Mouse (Mus musculus): ENCODE data around the gene Gm43552. TPM values are rescaled to one million over a fixed set of nuclear protein-coding genes. Genes with fewer than 3 reads are reported as not detected.

Gm43552 gene
- polyA plus RNA-seq, 1 experiment from 2014 or later: not detected

DNA sequence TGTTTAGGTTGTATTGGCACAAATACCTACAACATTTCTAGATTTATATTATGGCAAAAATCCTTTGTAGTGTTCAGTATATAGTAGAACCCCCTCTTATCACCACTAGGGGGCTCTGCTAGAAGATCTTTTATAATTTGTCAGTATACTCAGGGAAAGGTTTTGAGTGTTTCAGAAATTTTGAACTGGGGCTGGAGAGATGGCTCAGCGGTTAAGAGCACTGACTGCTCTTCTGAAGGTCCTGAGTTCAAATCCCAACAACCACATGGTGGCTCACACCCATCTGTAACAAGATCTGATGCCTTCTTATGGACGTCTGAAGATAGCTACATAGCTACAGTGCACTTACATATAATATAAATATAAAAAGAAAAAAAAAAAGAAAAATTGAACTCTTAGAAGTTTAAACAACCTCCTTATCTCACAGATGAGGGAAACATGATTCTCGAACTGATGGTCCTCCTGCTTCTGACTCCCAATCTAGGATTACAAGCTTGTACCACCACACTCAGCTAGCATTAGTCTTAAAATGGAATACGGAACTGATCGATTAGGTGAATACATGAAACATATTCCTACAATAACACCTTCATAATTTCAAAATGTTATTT is 42.9 kb upstream of the Gm43552 start:
- Histone ChIP-seq H3K9me3 (ENCODE audit: control insufficient read depth, low read length) (no peaks in the 10 kb centered on the region), H3K36me3 (ENCODE audit: control insufficient read depth, insufficient read depth) (no peaks in the 10 kb centered on the region), H3K9ac (replicated peaks; ENCODE audit: low read depth, low read length) (no peak overlapping the region), H3K27me3 (replicated peaks; ENCODE audit: control insufficient read depth, insufficient read depth, low read length) (no peaks in the 10 kb centered on the region), H3K4me2 (ENCODE audit: low read length) (no peak overlapping the region), H3K27ac (ENCODE audit: low read length) (no peak overlapping the region), H3K4me1 (replicated peaks; ENCODE audit: control insufficient read depth, insufficient read depth, low read length) (peaks cover 11% of the 10 kb centered on the region), H3K4me3 (replicated peaks; ENCODE audit: low read length) (no peak overlapping the region)
- no peak for ATAC-seq
- 77% methylated on average over 5 of the region's 5 CpGs for WGBS

DNA sequence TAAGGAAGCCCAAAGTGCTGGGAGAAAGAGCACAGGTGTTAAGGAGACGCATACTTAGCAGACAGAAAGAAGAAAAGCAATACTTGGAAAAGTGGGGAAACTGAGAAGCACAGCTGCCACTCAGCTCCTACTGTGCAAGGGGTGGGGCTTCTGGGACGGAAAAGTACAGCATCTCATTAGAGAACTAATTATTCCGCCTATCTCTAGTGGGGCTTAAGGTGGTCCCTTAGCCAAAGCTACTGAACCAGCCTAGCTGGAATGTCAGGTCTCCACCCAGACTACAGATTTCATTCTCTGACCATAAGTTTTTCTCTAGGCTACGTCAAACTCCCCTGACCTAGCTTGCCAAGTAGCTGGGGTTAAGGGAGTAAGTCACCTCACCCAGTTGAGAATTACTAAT is 41.9 kb upstream of the Gm43552 start:
- H3K27me3 ChIP-seq (replicated peaks; ENCODE audit: control insufficient read depth, insufficient read depth, low read length): no peaks in the 10 kb centered on the region
- no peak overlapping the region for H3K9ac ChIP-seq (replicated peaks; ENCODE audit: low read depth, low read length)
- 53% methylated on average over 4 of the region's 4 CpGs for WGBS
- ATAC-seq: no peak
- no peaks in the 10 kb centered on the region for H3K9me3 ChIP-seq (ENCODE audit: control insufficient read depth, low read length)
- peaks cover 10% of the 10 kb centered on the region for H3K4me1 ChIP-seq (replicated peaks; ENCODE audit: control insufficient read depth, insufficient read depth, low read length)
- H3K4me3 ChIP-seq (replicated peaks; ENCODE audit: low read length): no peak overlapping the region
- no peak overlapping the region for H3K4me2 ChIP-seq (ENCODE audit: low read length)
- no peak overlapping the region for H3K27ac ChIP-seq (ENCODE audit: low read length)
- H3K36me3 ChIP-seq (ENCODE audit: control insufficient read depth, insufficient read depth): no peaks in the 10 kb centered on the region

DNA sequence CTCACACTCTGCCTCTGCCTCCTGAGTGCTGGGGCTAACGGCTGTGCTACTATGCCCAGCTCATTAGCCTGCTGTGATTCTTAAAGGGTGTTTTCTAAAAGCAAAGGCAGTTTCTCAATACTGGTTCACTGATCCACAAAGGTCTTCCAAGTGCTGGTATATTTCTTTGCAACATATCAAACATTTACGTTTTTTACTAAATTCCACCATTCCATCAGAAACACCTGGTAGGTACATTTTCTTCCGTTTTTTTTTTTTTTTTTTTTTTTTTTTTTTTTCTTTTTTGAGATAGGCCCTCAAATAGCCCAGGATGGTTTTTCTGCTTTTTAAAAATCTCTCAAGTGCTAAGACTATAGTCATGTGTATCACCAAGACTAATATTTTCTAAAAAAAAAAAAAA is 38.6 kb upstream of the Gm43552 start:
- no peak overlapping the region for H3K4me2 ChIP-seq (ENCODE audit: low read length)
- no peaks in the 10 kb centered on the region for H3K9me3 ChIP-seq (ENCODE audit: control insufficient read depth, low read length)
- no peak overlapping the region for H3K27ac ChIP-seq (ENCODE audit: low read length)
- no peaks in the 10 kb centered on the region for H3K36me3 ChIP-seq (ENCODE audit: control insufficient read depth, insufficient read depth)
- ATAC-seq: no peak
- peaks cover under 1% of the 10 kb centered on the region; the same call in 1 of the 2 replicates for H3K4me1 ChIP-seq (replicated peaks; ENCODE audit: control insufficient read depth, insufficient read depth, low read length)
- no peaks in the 10 kb centered on the region for H3K27me3 ChIP-seq (replicated peaks; ENCODE audit: control insufficient read depth, insufficient read depth, low read length)
- H3K9ac ChIP-seq (replicated peaks; ENCODE audit: low read depth, low read length): no peak overlapping the region
- 61% methylated on average over 3 of the region's 3 CpGs for WGBS
- H3K4me3 ChIP-seq (replicated peaks; ENCODE audit: low read length): no peak overlapping the region

DNA sequence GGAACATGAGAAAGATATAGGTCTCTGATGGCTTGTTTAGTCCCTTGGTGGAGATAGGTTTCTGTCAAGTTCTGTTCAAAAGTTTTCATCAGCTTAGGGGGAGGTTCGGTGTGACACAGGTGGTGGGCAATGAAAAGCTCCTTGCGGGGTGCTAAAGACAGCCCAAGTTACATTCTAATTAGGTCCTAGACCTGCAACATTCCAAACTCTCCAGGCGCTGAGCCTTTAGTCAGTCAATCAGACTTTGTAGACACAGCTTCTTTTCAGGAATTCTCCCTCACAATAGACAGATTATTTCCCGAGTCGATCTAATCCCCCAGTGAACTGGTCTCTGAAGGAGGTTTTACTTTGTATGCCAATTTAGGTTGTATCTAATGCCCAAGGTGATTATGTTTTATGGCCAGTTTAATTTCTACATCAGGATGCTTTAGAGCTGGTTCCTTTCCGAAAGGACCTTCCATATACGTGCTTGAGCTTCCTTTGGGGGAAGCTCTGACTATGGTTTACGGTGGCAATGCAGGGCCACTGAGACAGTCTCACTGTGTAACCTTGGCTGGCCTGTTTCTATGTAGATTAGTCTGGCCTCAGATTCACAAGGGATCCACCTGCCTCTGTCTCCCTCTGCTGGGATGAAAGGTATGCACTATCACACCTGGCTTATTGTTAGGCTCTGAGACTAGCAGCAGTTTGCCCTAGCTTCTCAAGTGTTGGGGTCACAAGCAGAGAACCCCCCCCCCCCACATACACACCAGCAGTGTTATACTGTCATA is 33.2 kb upstream of the Gm43552 start:
- WGBS: 3% methylated on average over 8 of the region's 8 CpGs
- no peak for ATAC-seq
- no peak overlapping the region for H3K4me3 ChIP-seq (replicated peaks; ENCODE audit: low read length)
- H3K9ac ChIP-seq (replicated peaks; ENCODE audit: low read depth, low read length): no peak overlapping the region
- H3K4me1 ChIP-seq (replicated peaks; ENCODE audit: control insufficient read depth, insufficient read depth, low read length): no peaks in the 10 kb centered on the region
- H3K27ac ChIP-seq (ENCODE audit: low read length): no peak overlapping the region
- H3K9me3 ChIP-seq (ENCODE audit: control insufficient read depth, low read length): no peaks in the 10 kb centered on the region
- H3K4me2 ChIP-seq (ENCODE audit: low read length): no peak overlapping the region
- no peaks in the 10 kb centered on the region for H3K36me3 ChIP-seq (ENCODE audit: control insufficient read depth, insufficient read depth)
- no peaks in the 10 kb centered on the region for H3K27me3 ChIP-seq (replicated peaks; ENCODE audit: control insufficient read depth, insufficient read depth, low read length)

DNA sequence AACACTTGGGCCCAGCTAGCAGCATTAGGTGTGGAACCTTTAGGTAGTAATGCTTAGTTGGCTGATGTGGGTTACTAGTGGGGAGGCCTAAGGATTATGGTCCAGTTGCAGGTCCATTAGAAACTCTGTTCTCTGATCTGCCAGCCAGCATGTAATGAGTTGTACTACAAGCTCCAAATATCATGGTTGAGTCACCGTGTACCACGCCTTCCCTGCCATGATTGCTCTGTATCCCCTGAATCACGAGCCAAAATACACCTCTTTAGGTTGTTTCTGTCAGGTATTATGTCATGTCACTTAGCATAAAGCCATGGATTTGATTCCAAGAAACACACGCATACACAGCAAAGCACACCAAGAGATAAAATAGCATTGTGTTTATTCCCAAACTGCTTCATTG is 32.2 kb upstream of the Gm43552 start:
- Histone ChIP-seq H3K9me3 (ENCODE audit: control insufficient read depth, low read length) (no peaks in the 10 kb centered on the region), H3K4me3 (replicated peaks; ENCODE audit: low read length) (no peak overlapping the region), H3K4me1 (replicated peaks; ENCODE audit: control insufficient read depth, insufficient read depth, low read length) (no peaks in the 10 kb centered on the region), H3K36me3 (ENCODE audit: control insufficient read depth, insufficient read depth) (no peaks in the 10 kb centered on the region), H3K4me2 (ENCODE audit: low read length) (no peak overlapping the region), H3K27ac (ENCODE audit: low read length) (no peak overlapping the region), H3K27me3 (replicated peaks; ENCODE audit: control insufficient read depth, insufficient read depth, low read length) (no peaks in the 10 kb centered on the region), H3K9ac (replicated peaks; ENCODE audit: low read depth, low read length) (no peak overlapping the region)
- 50% methylated on average over 4 of the region's 4 CpGs for WGBS
- no peak for ATAC-seq

DNA sequence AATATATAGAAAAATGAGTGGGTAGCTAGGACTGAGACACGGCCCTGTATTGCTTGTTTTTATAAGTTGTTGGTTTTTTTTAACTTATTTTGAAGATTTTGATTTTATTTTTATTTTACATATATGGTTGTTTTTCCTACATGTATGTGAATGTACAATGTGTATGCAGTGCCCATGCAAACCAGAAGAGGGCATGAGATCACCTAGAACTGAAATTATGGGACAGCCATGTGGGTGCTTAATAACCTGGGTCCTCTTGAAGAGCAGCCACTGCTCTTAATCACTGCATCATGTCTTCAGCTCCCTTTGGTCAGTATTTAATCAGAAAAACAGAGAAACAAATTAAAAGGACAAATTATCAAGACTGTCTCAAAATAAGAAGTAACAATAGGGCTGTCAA is 29.2 kb upstream of the Gm43552 start:
- H3K4me3 ChIP-seq (replicated peaks; ENCODE audit: low read length): no peak overlapping the region
- no peak for ATAC-seq
- 91% methylated on average over 1 of the region's 1 CpGs for WGBS
- H3K36me3 ChIP-seq (ENCODE audit: control insufficient read depth, insufficient read depth): no peaks in the 10 kb centered on the region
- no peak overlapping the region for H3K27ac ChIP-seq (ENCODE audit: low read length)
- no peaks in the 10 kb centered on the region for H3K4me1 ChIP-seq (replicated peaks; ENCODE audit: control insufficient read depth, insufficient read depth, low read length)
- H3K27me3 ChIP-seq (replicated peaks; ENCODE audit: control insufficient read depth, insufficient read depth, low read length): no peaks in the 10 kb centered on the region
- H3K9ac ChIP-seq (replicated peaks; ENCODE audit: low read depth, low read length): no peak overlapping the region
- no peaks in the 10 kb centered on the region for H3K9me3 ChIP-seq (ENCODE audit: control insufficient read depth, low read length)
- no peak overlapping the region for H3K4me2 ChIP-seq (ENCODE audit: low read length)

DNA sequence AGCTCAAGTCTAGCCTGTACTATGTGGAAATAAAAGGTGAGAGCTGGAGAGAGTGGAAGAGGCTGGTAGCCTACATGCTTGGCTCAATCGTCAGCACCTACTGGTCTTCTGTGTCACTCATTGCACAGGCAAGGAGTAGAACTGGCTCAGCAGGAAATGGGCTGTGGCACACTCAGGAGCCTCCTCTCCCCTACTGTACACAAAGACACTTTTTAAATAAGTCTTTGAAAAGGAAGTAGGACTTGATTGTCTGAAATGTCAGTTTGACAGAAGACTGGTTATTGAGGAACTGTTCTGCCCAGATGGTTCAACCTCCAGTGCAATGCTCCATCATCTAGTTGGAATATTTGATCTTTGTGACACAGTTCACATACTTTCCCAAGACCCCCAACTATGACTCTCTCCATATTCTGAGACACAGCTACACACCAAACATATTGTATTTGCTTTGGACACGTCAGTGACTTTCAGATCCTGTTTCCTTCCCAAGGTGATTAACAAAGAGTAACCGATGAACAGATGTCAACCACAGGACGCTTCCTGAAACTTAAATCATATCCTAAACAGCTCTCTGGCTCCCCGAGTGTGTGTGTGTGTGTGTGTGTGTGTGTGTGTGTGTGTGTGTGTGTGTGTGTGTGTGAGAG is 22.1 kb upstream of the Gm43552 start:
- H3K27ac ChIP-seq (ENCODE audit: low read length): no peak overlapping the region
- no peak overlapping the region for H3K4me3 ChIP-seq (replicated peaks; ENCODE audit: low read length)
- no peaks in the 10 kb centered on the region for H3K4me1 ChIP-seq (replicated peaks; ENCODE audit: control insufficient read depth, insufficient read depth, low read length)
- H3K9me3 ChIP-seq (ENCODE audit: control insufficient read depth, low read length): no peaks in the 10 kb centered on the region
- 79% methylated on average over 5 of the region's 5 CpGs for WGBS
- ATAC-seq: no peak
- no peak overlapping the region for H3K4me2 ChIP-seq (ENCODE audit: low read length)
- H3K27me3 ChIP-seq (replicated peaks; ENCODE audit: control insufficient read depth, insufficient read depth, low read length): no peaks in the 10 kb centered on the region
- H3K36me3 ChIP-seq (ENCODE audit: control insufficient read depth, insufficient read depth): no peaks in the 10 kb centered on the region
- no peak overlapping the region for H3K9ac ChIP-seq (replicated peaks; ENCODE audit: low read depth, low read length)

DNA sequence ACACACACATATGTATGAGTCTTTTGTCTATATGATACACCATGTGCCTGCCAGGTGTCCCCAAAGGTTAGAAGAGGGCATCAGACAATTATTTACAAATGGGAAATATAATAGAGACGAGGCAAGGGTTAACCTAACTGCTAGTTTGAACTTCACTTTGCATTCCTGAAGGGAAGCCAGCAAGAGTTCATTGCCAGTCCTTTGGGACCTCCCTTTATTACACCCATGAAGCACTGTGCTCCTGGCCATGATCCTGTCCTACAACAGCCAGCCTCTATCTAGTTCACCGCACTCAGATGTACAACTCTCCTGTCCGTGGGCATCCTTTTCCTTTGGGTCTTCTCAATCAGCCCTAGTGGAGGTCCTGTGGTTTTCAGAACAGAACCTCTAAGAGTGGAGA is 20.9 kb upstream of the Gm43552 start:
- no peak overlapping the region for H3K9ac ChIP-seq (replicated peaks; ENCODE audit: low read depth, low read length)
- H3K4me1 ChIP-seq (replicated peaks; ENCODE audit: control insufficient read depth, insufficient read depth, low read length): no peaks in the 10 kb centered on the region
- H3K4me2 ChIP-seq (ENCODE audit: low read length): no peak overlapping the region
- 84% methylated on average over 3 of the region's 3 CpGs for WGBS
- no peaks in the 10 kb centered on the region for H3K9me3 ChIP-seq (ENCODE audit: control insufficient read depth, low read length)
- H3K27ac ChIP-seq (ENCODE audit: low read length): no peak overlapping the region
- no peaks in the 10 kb centered on the region for H3K36me3 ChIP-seq (ENCODE audit: control insufficient read depth, insufficient read depth)
- ATAC-seq: no peak
- H3K4me3 ChIP-seq (replicated peaks; ENCODE audit: low read length): no peak overlapping the region
- H3K27me3 ChIP-seq (replicated peaks; ENCODE audit: control insufficient read depth, insufficient read depth, low read length): no peaks in the 10 kb centered on the region

DNA sequence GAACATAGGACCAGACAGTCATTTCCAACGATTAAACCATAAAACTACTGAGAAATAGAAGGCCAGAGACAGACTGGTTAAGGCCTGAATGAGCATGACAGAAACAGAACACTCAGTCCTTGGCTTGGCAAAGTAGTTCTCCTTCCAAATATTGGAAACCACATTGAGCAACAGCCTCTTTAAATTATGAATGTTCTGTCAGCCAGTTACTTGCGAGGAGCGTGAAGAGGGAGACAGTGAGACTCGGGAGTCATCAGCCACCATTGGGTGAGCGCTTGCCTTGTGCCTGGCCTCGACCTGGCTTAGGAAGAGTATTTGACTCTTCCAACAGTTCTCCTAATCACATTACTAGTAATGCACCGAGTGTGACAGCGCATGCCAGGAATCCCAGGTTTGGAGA is 15.8 kb upstream of the Gm43552 start:
- Histone ChIP-seq H3K27ac (ENCODE audit: low read length) (no peak overlapping the region), H3K4me3 (replicated peaks; ENCODE audit: low read length) (no peak overlapping the region), H3K4me2 (ENCODE audit: low read length) (no peak overlapping the region), H3K4me1 (replicated peaks; ENCODE audit: control insufficient read depth, insufficient read depth, low read length) (no peaks in the 10 kb centered on the region), H3K36me3 (ENCODE audit: control insufficient read depth, insufficient read depth) (no peaks in the 10 kb centered on the region), H3K27me3 (replicated peaks; ENCODE audit: control insufficient read depth, insufficient read depth, low read length) (no peaks in the 10 kb centered on the region), H3K9ac (replicated peaks; ENCODE audit: low read depth, low read length) (no peak overlapping the region), H3K9me3 (ENCODE audit: control insufficient read depth, low read length) (no peaks in the 10 kb centered on the region)
- 87% methylated on average over 8 of the region's 8 CpGs for WGBS
- ATAC-seq: no peak
